Mouse (Mus musculus) CH12.LX (cell line): Measurements from ENCODE around the gene Washc3. TPM values are rescaled to one million over a fixed set of nuclear protein-coding genes. Genes with fewer than 3 reads are reported as not detected.

Experiments used
- DNase-seq: peaks from one replicate; pipeline ENCODE4 v3.0.0-alpha.2; 2013; ENCODE audit errors: extremely low read depth
- H3K27ac ChIP-seq: 2 replicates; pipeline ENCODE4 v1.5.1; 2012; ENCODE audit warnings: low read depth, mild to moderate bottlenecking, control low read depth, moderate library complexity; ENCODE audit not compliant: insufficient read depth
- H3K27me3 ChIP-seq: replicated peaks from 2 replicates; pipeline ENCODE3; 2012; ENCODE audit warnings: inconsistent platforms
- H3K36me3 ChIP-seq, 2 experiments: replicated peaks in 1 of 2; 2 replicates each; pipeline versions ENCODE3 to v1.6.1; 2012; ENCODE audit warnings: inconsistent platforms in 1 of 2, low read length in 1 of 2, mild to moderate bottlenecking in 1 of 2, mixed read lengths in 1 of 2, moderate library complexity in 1 of 2; ENCODE audit not compliant: control insufficient read depth in 1 of 2, insufficient read depth in 1 of 2
- H3K4me1 ChIP-seq, 2 experiments: 2 replicates each; pipeline ENCODE4 v1.6.1; 2012; ENCODE audit warnings: inconsistent platforms in 1 of 2, moderate library complexity in 1 of 2; ENCODE audit not compliant: insufficient read depth in 2 of 2, control insufficient read depth in 1 of 2
- H3K4me2 ChIP-seq: 2 replicates; pipeline ENCODE4 v1.6.1; 2012; ENCODE audit warnings: low read depth, mild to moderate bottlenecking, control low read depth; ENCODE audit not compliant: poor library complexity, insufficient read depth, severe bottlenecking
- H3K4me3 ChIP-seq, 3 experiments: fragments of 150-350 bp in 1 of 3; sonication (generic) in 1 of 3; replicated peaks in 1 of 3; 2 replicates each; pipeline versions ENCODE3 to v1.5.1; 2011 to 2012; ENCODE audit warnings: low read depth in 2 of 3, low read length in 2 of 3, mild to moderate bottlenecking in 2 of 3, moderate library complexity in 2 of 3, control low read depth in 1 of 3, improper control_type of control experiment in 1 of 3, inconsistent platforms in 1 of 3, mixed read lengths in 1 of 3; ENCODE audit not compliant: poor library complexity in 1 of 3
- H3K79me2 ChIP-seq: replicated peaks from 2 replicates; pipeline ENCODE4 v1.6.1; 2012; ENCODE audit warnings: mild to moderate bottlenecking, moderate library complexity; ENCODE audit not compliant: control insufficient read depth, poor library complexity, insufficient read depth, severe bottlenecking; ENCODE audit errors: extremely low read depth
- H3K9ac ChIP-seq: 2 replicates; pipeline ENCODE4 v1.6.1; 2012; ENCODE audit warnings: low read depth, mild to moderate bottlenecking, control low read depth, moderate library complexity; ENCODE audit not compliant: insufficient read depth
- H3K9me3 ChIP-seq: replicated peaks from 2 replicates; pipeline ENCODE3; 2012; ENCODE audit warnings: low read length, inconsistent platforms, mixed read lengths
- CHD2 ChIP-seq: IDR thresholded peaks from 2 replicates; pipeline ENCODE4 v1.6.1; 2011; ENCODE audit warnings: low read length, improper control_type of control experiment
- E2F4 ChIP-seq: IDR thresholded peaks from 2 replicates; pipeline ENCODE4 v1.6.1; 2011; ENCODE audit warnings: low read depth, low read length, improper control_type of control experiment; ENCODE audit not compliant: insufficient replicate concordance
- ETS1 ChIP-seq: conservative IDR thresholded peaks from 2 replicates; pipeline ENCODE4 v1.6.1; 2012; ENCODE audit warnings: low read depth, mild to moderate bottlenecking, inconsistent platforms, low read length, improper control_type of control experiment, moderate library complexity
- GABPA ChIP-seq: IDR thresholded peaks from 2 replicates; pipeline ENCODE4 v1.6.1; 2012; ENCODE audit warnings: low read depth, low read length, improper control_type of control experiment, inconsistent platforms; ENCODE audit not compliant: insufficient replicate concordance
- IRF4 ChIP-seq: IDR thresholded peaks from 2 replicates; pipeline ENCODE4 v1.6.1; 2014; ENCODE audit warnings: low read depth, mild to moderate bottlenecking, inconsistent platforms, low read length, improper control_type of control experiment
- KAT2A ChIP-seq: IDR thresholded peaks from 2 replicates; pipeline ENCODE4 v1.6.1; 2012; ENCODE audit warnings: low read length, improper control_type of control experiment, inconsistent platforms; ENCODE audit not compliant: insufficient replicate concordance
- MAX ChIP-seq: IDR thresholded peaks from 2 replicates; pipeline ENCODE4 v1.6.1; 2011; ENCODE audit warnings: low read length, improper control_type of control experiment
- MAZ ChIP-seq: IDR thresholded peaks from 2 replicates; pipeline ENCODE4 v1.6.1; 2012; ENCODE audit warnings: low read depth, mild to moderate bottlenecking, inconsistent platforms, low read length, improper control_type of control experiment, moderate library complexity
- MEF2A ChIP-seq: IDR thresholded peaks from 2 replicates; pipeline ENCODE4 v1.6.1; 2014; ENCODE audit warnings: low read depth, mild to moderate bottlenecking, inconsistent platforms, low read length, improper control_type of control experiment, borderline replicate concordance
- MXI1 ChIP-seq: IDR thresholded peaks from 2 replicates; pipeline ENCODE4 v1.6.1; 2011; ENCODE audit warnings: mild to moderate bottlenecking, low read depth, low read length, improper control_type of control experiment
- MYC ChIP-seq: IDR thresholded peaks from 2 replicates; pipeline ENCODE4 v1.6.1; 2011; ENCODE audit warnings: low read depth, mild to moderate bottlenecking, improper control_type of control experiment, low read length
- NELFE ChIP-seq: IDR thresholded peaks from 2 replicates; pipeline ENCODE4 v1.6.1; 2011; ENCODE audit warnings: low read depth, low read length, improper control_type of control experiment
- POLR2A ChIP-seq: IDR thresholded peaks from 2 replicates; pipeline ENCODE4 v1.6.1; 2011; ENCODE audit warnings: low read depth, mild to moderate bottlenecking, improper control_type of control experiment, low read length
- POLR2AphosphoS2 ChIP-seq: IDR thresholded peaks from 2 replicates; pipeline ENCODE4 v1.6.1; 2011; ENCODE audit warnings: low read depth, low read length, improper control_type of control experiment
- RAD21 ChIP-seq: IDR thresholded peaks from 2 replicates; pipeline ENCODE4 v1.6.1; 2011; ENCODE audit warnings: low read depth, mild to moderate bottlenecking, low read length, improper control_type of control experiment, moderate library complexity
- SIN3A ChIP-seq: IDR thresholded peaks from 2 replicates; pipeline ENCODE4 v1.6.1; 2012; ENCODE audit warnings: low read length, improper control_type of control experiment, inconsistent platforms
- SMC3 ChIP-seq: IDR thresholded peaks from 2 replicates; pipeline ENCODE4 v1.6.1; 2011; ENCODE audit warnings: low read depth, low read length, improper control_type of control experiment
- USF2 ChIP-seq: conservative IDR thresholded peaks from 2 replicates; pipeline ENCODE4 v1.6.1; 2011; ENCODE audit warnings: low read depth, low read length, improper control_type of control experiment
- ZC3H11A ChIP-seq: IDR thresholded peaks from 2 replicates; pipeline ENCODE4 v1.6.1; 2012; ENCODE audit warnings: low read depth, mild to moderate bottlenecking, inconsistent platforms, low read length, improper control_type of control experiment
- ZKSCAN1 ChIP-seq: IDR thresholded peaks from 2 replicates; pipeline ENCODE4 v1.6.1; 2012; ENCODE audit warnings: low read depth, inconsistent platforms, low read length, improper control_type of control experiment, borderline replicate concordance
- ZNF384 ChIP-seq: IDR thresholded peaks from 2 replicates; pipeline ENCODE4 v1.6.1; 2012; ENCODE audit warnings: low read depth, low read length, improper control_type of control experiment, inconsistent platforms
- dilution Hi-C: fragments of 300-500 bp; cut with MboI; formaldehyde crosslinking; loops from 2 replicates; pipeline ENCODE4 v1.14.3; 2020; ENCODE audit warnings: low sequenced_read_pairs; ENCODE audit not compliant: extremely low pct_unique_long_range_greater_than_20kb, extremely low pct_ligation_motif_present
- in situ Hi-C: fragments of 300-500 bp; cut with MboI; formaldehyde crosslinking; loops from 3 replicates; pipeline ENCODE4 v1.14.3; 2019; ENCODE audit warnings: low sequenced_read_pairs, low pct_ligation_motif_present, low pct_unique_long_range_greater_than_20kb, mixed read lengths
- polyA plus RNA-seq: library from polyadenylated mRNA; unstranded; fragments of >175 nt; gene quantifications from 2 replicates; pipeline ENCODE4 v1.2.1, GENCODE M21; 2012; ENCODE audit warnings: low read depth; ENCODE audit not compliant: insufficient read length
- total RNA-seq, 2 experiments: library from RNA; depleted of rRNA; stranded (reverse); fragments of 300-350 nt in 1 of 2; fragments of >200 nt in 1 of 2; gene quantifications; 2 replicates each; pipeline ENCODE4 v1.2.3; 2012 to 2014

Washc3 gene
- total and polyA plus RNA-seq, 3 experiments, result 65.4 to 134 (median 71.8) TPM

DNA sequence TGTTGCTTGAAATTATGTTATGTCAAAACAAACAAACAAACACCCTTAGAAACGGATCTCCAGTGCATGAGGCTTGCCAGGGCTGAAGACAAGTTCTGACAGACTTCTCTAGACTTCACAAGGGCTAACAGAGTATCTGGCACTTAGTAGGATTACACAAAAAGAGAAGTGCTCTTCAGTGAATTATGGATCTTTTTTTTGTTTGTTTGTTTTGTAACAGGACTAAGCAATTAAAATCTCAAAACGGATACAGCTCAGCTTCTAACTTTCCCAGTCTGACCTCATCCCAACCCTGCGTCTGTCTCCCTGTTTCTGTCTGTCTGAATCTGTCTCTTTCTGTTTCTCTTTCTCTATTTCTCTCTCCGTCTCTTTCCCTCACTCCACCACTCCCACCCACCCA lies 352 bp upstream of the Washc3 start:
- Histone ChIP-seq H3K27ac (no peak overlapping the region), H3K27me3 (no peaks in the 10 kb centered on the region), H3K36me3 (peaks cover 11 to 24% of the 10 kb centered on the region in 2 experiments), H3K9ac (peak overlapping the region; percentile 87), H3K4me1 (peaks cover 2 to 17% of the 10 kb centered on the region in 2 experiments; a peak in 2 of 4 replicates), H3K9me3 (no peaks in the 10 kb centered on the region), H3K4me2 (peak overlapping the region; percentile 89), H3K79me2 (0 out of 2 replicates have a peak, but pooled peaks cover 3% of the 10 kb centered on the region), H3K4me3 (peak overlapping the region in 1 of 3 experiments; percentile 27)
- no peak for TF ChIP-seq CHD2
- peak; percentile 59; the same call in 1 of the 2 replicates for TF ChIP-seq ZKSCAN1
- TF ChIP-seq GABPA, result no peak
- dilution Hi-C loops (no loop called here), in situ Hi-C loops (no loop called here)
- DNase-seq, result no peak

DNA sequence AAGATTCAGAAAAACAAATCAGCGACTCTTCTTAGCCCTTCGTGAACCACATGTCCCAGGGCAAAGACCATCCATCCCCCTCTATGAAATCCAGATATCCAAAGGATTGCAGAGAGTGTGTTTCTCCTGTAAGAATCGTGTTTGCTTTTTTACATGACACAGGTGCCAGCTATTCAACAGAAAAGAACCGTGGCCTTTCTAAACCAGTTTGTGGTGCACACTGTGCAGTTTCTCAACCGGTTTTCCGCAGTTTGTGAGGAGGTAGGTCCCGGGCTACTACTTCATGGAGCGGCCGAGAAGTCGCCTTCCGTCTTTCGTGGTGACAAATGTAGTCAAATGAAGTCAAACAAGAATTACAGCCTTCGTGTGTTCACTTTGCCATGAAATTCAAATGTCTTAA lies 757 bp downstream of the Washc3 start:
- peak; percentile 37 for DNase-seq
- peak overlapping the region; percentile 87 for H3K9ac ChIP-seq
- in situ Hi-C loops, result no loop called here
- H3K4me1 ChIP-seq, result peaks cover 2 to 17% of the 10 kb centered on the region in 2 experiments; a peak in 2 of 4 replicates
- H3K27ac ChIP-seq, result peak overlapping the region; percentile 23; the same call in 1 of the 2 replicates
- H3K36me3 ChIP-seq, result peaks cover 11 to 34% of the 10 kb centered on the region in 2 experiments
- 0 out of 2 replicates have a peak, but pooled peaks cover 3% of the 10 kb centered on the region for H3K79me2 ChIP-seq
- TF ChIP-seq MXI1 (0 out of 2 replicates have a peak, but pooled peaks have one; percentile 18), RAD21 (no peak), POLR2AphosphoS2 (no peak), MAZ (0 out of 2 replicates have a peak, but pooled peaks have one; percentile 15), ETS1 (no peak), E2F4 (no peak), IRF4 (no peak), MAX (peak; percentile 54), SIN3A (peak; percentile 53; the same call in 1 of the 2 replicates), NELFE (0 out of 2 replicates have a peak, but pooled peaks have one; percentile 14), ZNF384 (no peak), ZC3H11A (no peak), USF2 (no peak), MYC (0 out of 2 replicates have a peak, but pooled peaks have one; percentile 51), KAT2A (no peak), MEF2A (0 out of 2 replicates have a peak, but pooled peaks have one; percentile 13), SMC3 (no peak), POLR2A (no peak; the same call in 1 of the 2 replicates)
- H3K27me3 ChIP-seq, result no peaks in the 10 kb centered on the region
- H3K4me2 ChIP-seq, result peak overlapping the region; percentile 48
- H3K4me3 ChIP-seq, result peak overlapping the region; percentile 78 to 84 (median 80)
- dilution Hi-C loops, result no loop called here
- no peaks in the 10 kb centered on the region for H3K9me3 ChIP-seq
